Mouse (Mus musculus) lung, postnatal 0 days (tissue): Measurements from ENCODE around the gene Fyb.

Experiments
- CTCF ChIP-seq: IDR thresholded peaks from 2 replicates; pipeline ENCODE4 v1.5.1; 2016; ENCODE audit warnings: antibody characterized with exemption, mild to moderate bottlenecking
- EP300 ChIP-seq: IDR thresholded peaks from 2 replicates; pipeline ENCODE4 v1.6.1; 2016; ENCODE audit warnings: antibody characterized with exemption, mild to moderate bottlenecking, control low read depth

- no peak for TF ChIP-seq CTCF
- no peak for TF ChIP-seq EP300
Observed at GRCm38 (mm10) chr15:6574283-6574960, 51.8 kb downstream of the Fyb start.
